Mouse (Mus musculus): ENCODE data around the gene Cdipt. TPM values are rescaled to one million over a fixed set of nuclear protein-coding genes. Genes with fewer than 3 reads are reported as not detected.
A peak's percentile ranks its signal among the peaks of the same experiment; 100 is the strongest.

Gene Cdipt
- polyA plus RNA-seq, 1 experiment from 2014 or later: 92.4 TPM

DNA sequence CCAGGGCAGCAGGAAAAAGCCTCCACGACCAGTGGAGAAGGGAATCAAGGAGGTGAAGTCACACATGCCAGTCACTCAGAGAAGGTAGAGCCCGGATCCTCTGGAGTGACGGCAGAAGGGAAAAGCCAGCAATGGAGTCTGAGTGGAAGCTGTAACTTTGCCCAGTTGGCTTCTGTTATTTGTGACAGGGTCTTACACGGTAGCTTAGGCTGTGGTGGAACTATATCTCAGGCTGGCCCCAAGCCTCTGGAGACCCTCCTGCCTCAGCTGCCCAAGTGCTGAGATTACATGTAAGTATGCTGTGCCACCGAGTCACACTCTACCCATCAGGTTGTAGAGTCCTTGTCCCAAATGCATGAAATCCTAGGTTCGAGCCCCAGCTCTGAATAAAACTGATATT, 37.7 kb downstream of the Cdipt start:
- peaks cover 20% of the 10 kb centered on the region for H3K4me1 ChIP-seq (ENCODE audit: control insufficient read depth, insufficient read depth, low read length)
- no peaks in the 10 kb centered on the region for H3K27me3 ChIP-seq (replicated peaks; ENCODE audit: control insufficient read depth, insufficient read depth, low read length)
- H3K4me2 ChIP-seq (ENCODE audit: low read length): no peak overlapping the region
- no peaks in the 10 kb centered on the region for H3K9me3 ChIP-seq (replicated peaks; ENCODE audit: control insufficient read depth, low read length)
- 95% methylated on average over 6 of the region's 6 CpGs for whole genome bisulfite sequencing
- H3K9ac ChIP-seq (ENCODE audit: low read length): no peak overlapping the region
- no peak overlapping the region for H3K4me3 ChIP-seq (ENCODE audit: low read depth, low read length)
- H3K27ac ChIP-seq (ENCODE audit: low read depth, low read length): no peak overlapping the region
- DNase-seq (ENCODE audit: low spot score) (no peak), ATAC-seq (no peak)
- H3K36me3 ChIP-seq (ENCODE audit: control insufficient read depth, insufficient read depth, low read length): peaks cover 38% of the 10 kb centered on the region

DNA sequence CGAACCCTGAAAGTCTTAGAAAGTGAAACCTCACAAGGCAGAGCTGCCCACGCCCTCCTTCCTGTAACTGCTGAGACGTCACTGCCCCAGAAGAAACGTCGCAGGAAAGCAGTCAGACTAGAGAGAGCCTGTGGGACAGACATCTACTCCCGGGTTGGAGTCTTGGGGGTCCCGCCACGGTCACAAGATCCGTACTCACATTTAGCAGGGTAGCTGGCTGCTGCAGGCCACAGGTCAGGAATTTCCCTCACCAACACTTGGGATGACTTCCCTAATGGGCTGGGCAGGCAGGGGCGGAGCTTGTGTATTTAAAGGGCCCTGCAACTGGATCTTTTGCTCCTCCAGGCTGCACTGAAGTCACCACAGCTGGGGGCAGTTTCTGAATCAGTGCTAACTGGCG, 38.6 kb downstream of the Cdipt start, which contains the start of gene Mvp:
Gene Mvp, minus strand, starts transcription at position 302 of the 400 bp plus-strand sequence.
- no peak within 1 kb of the TSS for H3K27ac ChIP-seq (ENCODE audit: low read depth, low read length)
- ATAC-seq (no peak), DNase-seq (ENCODE audit: low spot score) (no peak)
- H3K4me1 ChIP-seq (ENCODE audit: control insufficient read depth, insufficient read depth, low read length): peaks cover 22% of the 10 kb centered on the region
- peaks cover 38% of the 10 kb centered on the region for H3K36me3 ChIP-seq (ENCODE audit: control insufficient read depth, insufficient read depth, low read length)
- WGBS: 80% methylated on average over 11 of the region's 11 CpGs
- no peaks in the 10 kb centered on the region for H3K9me3 ChIP-seq (replicated peaks; ENCODE audit: control insufficient read depth, low read length)
- H3K4me3 ChIP-seq (ENCODE audit: low read depth, low read length): peak within 1 kb of the TSS; percentile 73
- H3K4me2 ChIP-seq (ENCODE audit: low read length): peak within 1 kb of the TSS; percentile 96; the same call in 1 of the 2 replicates
- peak within 1 kb of the TSS; percentile 41 for H3K9ac ChIP-seq (ENCODE audit: low read length)
- no peaks in the 10 kb centered on the region for H3K27me3 ChIP-seq (replicated peaks; ENCODE audit: control insufficient read depth, insufficient read depth, low read length)

DNA sequence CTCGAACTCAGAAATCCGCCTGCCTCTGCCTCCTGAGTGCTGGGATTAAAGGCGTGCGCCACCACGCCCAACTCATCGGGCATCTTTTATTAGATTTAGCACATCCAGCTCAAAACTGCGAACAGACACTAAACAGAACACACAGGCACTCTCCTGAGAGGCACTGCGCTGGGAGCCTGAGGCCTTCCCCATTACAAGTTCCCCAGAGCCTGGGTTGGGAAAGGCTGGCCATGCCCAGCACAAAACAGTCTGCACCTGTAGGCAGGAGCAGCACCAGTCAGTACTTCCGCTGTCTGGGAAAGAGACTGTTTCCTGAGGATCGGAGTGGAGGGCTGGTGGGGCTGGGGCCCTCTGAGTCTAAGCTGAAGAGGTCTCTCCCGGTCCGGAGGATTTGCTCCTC, 39.3 kb downstream of the Cdipt start:
- H3K9me3 ChIP-seq (replicated peaks; ENCODE audit: control insufficient read depth, low read length): no peaks in the 10 kb centered on the region
- peaks cover 38% of the 10 kb centered on the region for H3K36me3 ChIP-seq (ENCODE audit: control insufficient read depth, insufficient read depth, low read length)
- 0 out of 2 replicates have a peak overlapping the region, but pooled peaks have one; percentile 25 for H3K9ac ChIP-seq (ENCODE audit: low read length)
- no peak overlapping the region for H3K4me2 ChIP-seq (ENCODE audit: low read length)
- H3K27me3 ChIP-seq (replicated peaks; ENCODE audit: control insufficient read depth, insufficient read depth, low read length): no peaks in the 10 kb centered on the region
- WGBS: 90% methylated on average over 12 of the region's 12 CpGs
- H3K4me3 ChIP-seq (ENCODE audit: low read depth, low read length): no peak overlapping the region
- ATAC-seq (no peak), DNase-seq (ENCODE audit: low spot score) (no peak)
- H3K4me1 ChIP-seq (ENCODE audit: control insufficient read depth, insufficient read depth, low read length): peaks cover 24% of the 10 kb centered on the region
- H3K27ac ChIP-seq (ENCODE audit: low read depth, low read length): no peak overlapping the region

DNA sequence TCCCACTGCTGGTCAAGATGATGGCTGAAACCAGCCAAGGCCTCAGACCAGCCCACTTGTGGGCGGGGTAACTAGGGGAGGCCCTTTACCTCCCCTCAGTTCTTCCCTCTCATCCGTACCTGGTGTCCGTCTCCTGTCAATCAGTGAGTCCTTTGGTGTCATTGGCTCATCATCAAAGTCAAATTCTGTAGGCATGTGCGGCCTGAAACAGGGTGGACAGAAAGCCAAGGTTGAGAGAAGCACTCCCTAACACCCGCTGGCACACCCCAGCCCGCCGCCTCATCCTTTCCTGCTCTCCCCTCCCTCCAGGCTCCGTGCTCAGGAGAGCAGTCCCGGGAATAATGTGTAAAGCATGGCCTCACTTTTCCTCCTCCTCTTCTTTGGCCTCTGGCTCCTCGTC, 40.4 kb downstream of the Cdipt start:
- WGBS: 3% methylated on average over 10 of the region's 10 CpGs
- Histone ChIP-seq H3K9me3 (replicated peaks; ENCODE audit: control insufficient read depth, low read length) (no peaks in the 10 kb centered on the region), H3K4me3 (ENCODE audit: low read depth, low read length) (peak overlapping the region; percentile 73), H3K27ac (ENCODE audit: low read depth, low read length) (peak overlapping the region; percentile 93), H3K4me2 (ENCODE audit: low read length) (peak overlapping the region; percentile 96), H3K36me3 (ENCODE audit: control insufficient read depth, insufficient read depth, low read length) (peaks cover 38% of the 10 kb centered on the region), H3K9ac (ENCODE audit: low read length) (peak overlapping the region; percentile 88), H3K4me1 (ENCODE audit: control insufficient read depth, insufficient read depth, low read length) (peaks cover 30% of the 10 kb centered on the region), H3K27me3 (replicated peaks; ENCODE audit: control insufficient read depth, insufficient read depth, low read length) (no peaks in the 10 kb centered on the region)
- DNase-seq (ENCODE audit: low spot score) (peak; percentile 37), ATAC-seq (no peak)

DNA sequence TGATC, 40.6 kb downstream of the Cdipt start, which contains the start of gene Pagr1b:
Gene Pagr1b, minus strand, starts transcription at position 4 of the 5 bp plus-strand sequence.
- H3K9me3 ChIP-seq (replicated peaks; ENCODE audit: control insufficient read depth, low read length): no peaks in the 10 kb centered on the region
- H3K4me2 ChIP-seq (ENCODE audit: low read length): peak within 1 kb of the TSS; percentile 96
- H3K36me3 ChIP-seq (ENCODE audit: control insufficient read depth, insufficient read depth, low read length): peaks cover 38% of the 10 kb centered on the region
- ATAC-seq: no peak
- no peaks in the 10 kb centered on the region for H3K27me3 ChIP-seq (replicated peaks; ENCODE audit: control insufficient read depth, insufficient read depth, low read length)
- H3K4me3 ChIP-seq (ENCODE audit: low read depth, low read length): peak within 1 kb of the TSS; percentile 73
- peak within 1 kb of the TSS; percentile 93 for H3K27ac ChIP-seq (ENCODE audit: low read depth, low read length)
- peak within 1 kb of the TSS; percentile 88 for H3K9ac ChIP-seq (ENCODE audit: low read length)
- DNase-seq (ENCODE audit: low spot score): no peak
- H3K4me1 ChIP-seq (ENCODE audit: control insufficient read depth, insufficient read depth, low read length): peaks cover 31% of the 10 kb centered on the region

DNA sequence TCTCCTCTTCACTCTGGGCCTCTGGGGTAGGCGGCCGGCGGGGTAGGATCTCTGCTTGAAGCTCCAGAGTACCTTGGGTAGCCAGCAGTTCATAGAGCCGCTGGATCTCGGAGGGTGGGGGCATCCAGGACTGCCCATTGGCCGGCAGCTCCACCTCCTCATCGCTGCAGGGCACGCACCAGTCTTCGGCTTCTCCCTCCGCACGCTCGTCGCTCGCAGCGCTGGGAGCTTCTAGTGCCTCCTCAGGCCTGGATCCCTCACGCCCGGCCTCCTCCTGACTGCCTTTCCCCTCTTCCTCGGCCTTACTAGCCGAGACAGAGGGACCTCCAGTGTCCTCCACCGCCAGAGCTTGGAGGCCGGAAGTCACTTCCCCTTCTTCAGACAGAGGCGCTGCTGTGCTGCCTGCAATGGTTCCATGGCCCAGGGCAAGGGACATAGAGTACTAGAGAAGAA, 40.8 kb downstream of the Cdipt start:
- H3K27ac ChIP-seq (ENCODE audit: low read depth, low read length): peak overlapping the region; percentile 93
- H3K9ac ChIP-seq (ENCODE audit: low read length): peak overlapping the region; percentile 88
- ATAC-seq (peak; percentile 29), DNase-seq (ENCODE audit: low spot score) (no peak)
- peaks cover 38% of the 10 kb centered on the region for H3K36me3 ChIP-seq (ENCODE audit: control insufficient read depth, insufficient read depth, low read length)
- peak overlapping the region; percentile 96 for H3K4me2 ChIP-seq (ENCODE audit: low read length)
- 1% methylated on average over 22 of the region's 22 CpGs for WGBS
- H3K4me3 ChIP-seq (ENCODE audit: low read depth, low read length): peak overlapping the region; percentile 73
- no peaks in the 10 kb centered on the region for H3K9me3 ChIP-seq (replicated peaks; ENCODE audit: control insufficient read depth, low read length)
- peaks cover 33% of the 10 kb centered on the region for H3K4me1 ChIP-seq (ENCODE audit: control insufficient read depth, insufficient read depth, low read length)
- H3K27me3 ChIP-seq (replicated peaks; ENCODE audit: control insufficient read depth, insufficient read depth, low read length): no peaks in the 10 kb centered on the region

DNA sequence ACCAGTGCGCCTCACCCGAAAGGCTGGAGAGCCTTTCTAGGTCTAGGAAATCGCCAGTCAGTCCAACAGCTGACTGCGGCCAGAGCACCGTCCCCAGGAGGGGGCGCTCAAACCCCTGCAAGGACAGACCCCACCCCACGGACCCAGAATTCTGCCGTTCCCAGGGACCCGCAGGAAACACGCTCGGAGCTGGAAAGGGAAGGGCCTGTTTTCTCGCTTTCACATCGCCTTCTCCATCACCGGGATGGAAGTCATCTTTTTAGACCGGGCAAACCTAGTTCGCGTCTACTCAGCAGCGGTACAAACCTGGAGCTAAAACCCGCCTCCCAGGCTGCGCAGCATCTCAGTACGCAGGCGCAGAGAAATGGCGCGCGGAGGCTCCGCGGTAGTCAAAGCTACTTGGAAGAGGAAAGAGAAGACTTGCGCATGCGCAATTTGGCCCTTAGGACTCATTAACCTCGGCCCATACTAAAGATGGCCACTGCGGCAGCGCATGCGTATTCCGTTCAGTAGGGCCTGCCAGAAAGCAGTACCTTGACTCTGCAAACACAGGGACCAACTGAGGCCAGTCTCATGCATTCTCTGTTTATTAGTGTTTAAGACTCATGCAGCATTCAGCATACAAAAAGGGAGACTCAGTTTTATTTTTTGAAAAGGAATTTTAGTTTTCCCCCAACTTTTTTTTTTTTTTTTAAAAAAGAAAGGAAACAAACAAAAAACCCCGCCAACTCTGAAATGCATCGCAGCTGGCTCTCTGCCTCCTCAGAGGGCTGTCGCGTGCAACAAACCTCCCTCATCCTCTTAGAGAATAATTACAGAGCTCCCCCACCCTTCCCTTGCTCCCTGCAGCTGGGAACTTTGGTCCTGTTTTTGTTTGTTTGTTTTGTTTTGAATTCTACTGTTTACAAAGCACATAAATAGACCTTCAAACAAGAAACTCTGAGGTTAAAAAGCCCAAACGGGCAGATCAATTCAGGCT, 41.5 kb downstream of the Cdipt start, which contains the start of gene Pagr1a:
Gene Pagr1a, minus strand, starts transcription at position 382 of the 979 bp plus-strand sequence.
- no peaks in the 10 kb centered on the region for H3K27me3 ChIP-seq (replicated peaks; ENCODE audit: control insufficient read depth, insufficient read depth, low read length)
- H3K4me2 ChIP-seq (ENCODE audit: low read length): peak within 1 kb of the TSS; percentile 96
- ATAC-seq: peak; percentile 85
- peak within 1 kb of the TSS; percentile 93 for H3K27ac ChIP-seq (ENCODE audit: low read depth, low read length)
- H3K36me3 ChIP-seq (ENCODE audit: control insufficient read depth, insufficient read depth, low read length): peaks cover 45% of the 10 kb centered on the region
- H3K4me1 ChIP-seq (ENCODE audit: control insufficient read depth, insufficient read depth, low read length): peaks cover 33% of the 10 kb centered on the region
- H3K9me3 ChIP-seq (replicated peaks; ENCODE audit: control insufficient read depth, low read length): no peaks in the 10 kb centered on the region
- 1% methylated on average over 39 of the region's 39 CpGs for WGBS
- peak within 1 kb of the TSS; percentile 88 for H3K9ac ChIP-seq (ENCODE audit: low read length)
- H3K4me3 ChIP-seq (ENCODE audit: low read depth, low read length): peak within 1 kb of the TSS; percentile 73
- peak; percentile 100 for DNase-seq (ENCODE audit: low spot score)

DNA sequence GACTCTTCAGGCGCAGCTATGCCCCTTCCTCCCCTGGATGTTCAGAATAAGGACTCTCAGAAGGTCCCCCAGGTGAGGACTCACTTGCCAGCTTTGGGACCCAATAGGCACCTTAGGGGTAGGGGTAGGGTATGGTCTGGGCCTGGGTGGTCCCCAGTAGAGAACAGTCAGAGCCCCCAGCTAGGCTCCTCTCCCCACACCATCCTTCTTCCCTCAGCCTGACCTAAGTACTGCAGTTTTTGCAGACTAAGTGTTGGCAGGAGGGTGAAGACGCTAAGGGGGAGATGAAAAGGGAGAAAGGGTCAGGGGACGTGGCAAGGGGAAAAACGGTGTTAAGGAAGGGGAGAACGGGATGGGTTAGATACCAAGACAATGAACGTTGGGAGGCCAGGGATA, 42.2 kb downstream of the Cdipt start:
- H3K4me2 ChIP-seq (ENCODE audit: low read length): peak overlapping the region; percentile 96

More for the DNA sequence above, 42.2 kb downstream of the Cdipt start:
- H3K27me3 ChIP-seq (replicated peaks; ENCODE audit: control insufficient read depth, insufficient read depth, low read length): no peaks in the 10 kb centered on the region
- peak overlapping the region; percentile 75 for H3K27ac ChIP-seq (ENCODE audit: low read depth, low read length)
- peaks cover 45% of the 10 kb centered on the region for H3K36me3 ChIP-seq (ENCODE audit: control insufficient read depth, insufficient read depth, low read length)
- H3K4me3 ChIP-seq (ENCODE audit: low read depth, low read length): no peak overlapping the region; the same call in 1 of the 2 replicates
- no peak for DNase-seq (ENCODE audit: low spot score)
- H3K9ac ChIP-seq (ENCODE audit: low read length): peak overlapping the region; percentile 22
- ATAC-seq: no peak
- 62% methylated on average over 6 of the region's 6 CpGs for WGBS
- H3K4me1 ChIP-seq (ENCODE audit: control insufficient read depth, insufficient read depth, low read length): peaks cover 37% of the 10 kb centered on the region
- no peaks in the 10 kb centered on the region for H3K9me3 ChIP-seq (replicated peaks; ENCODE audit: control insufficient read depth, low read length)
